Mouse (Mus musculus): ENCODE data around the gene Lhx6. TPM values are rescaled to one million over a fixed set of nuclear protein-coding genes. Genes with fewer than 3 reads are reported as not detected.
A peak's percentile ranks its signal among the peaks of the same experiment; 100 is the strongest.

The Lhx6 gene
- polyA plus RNA-seq, 1 experiment from 2014 or later = 2.0 TPM

DNA sequence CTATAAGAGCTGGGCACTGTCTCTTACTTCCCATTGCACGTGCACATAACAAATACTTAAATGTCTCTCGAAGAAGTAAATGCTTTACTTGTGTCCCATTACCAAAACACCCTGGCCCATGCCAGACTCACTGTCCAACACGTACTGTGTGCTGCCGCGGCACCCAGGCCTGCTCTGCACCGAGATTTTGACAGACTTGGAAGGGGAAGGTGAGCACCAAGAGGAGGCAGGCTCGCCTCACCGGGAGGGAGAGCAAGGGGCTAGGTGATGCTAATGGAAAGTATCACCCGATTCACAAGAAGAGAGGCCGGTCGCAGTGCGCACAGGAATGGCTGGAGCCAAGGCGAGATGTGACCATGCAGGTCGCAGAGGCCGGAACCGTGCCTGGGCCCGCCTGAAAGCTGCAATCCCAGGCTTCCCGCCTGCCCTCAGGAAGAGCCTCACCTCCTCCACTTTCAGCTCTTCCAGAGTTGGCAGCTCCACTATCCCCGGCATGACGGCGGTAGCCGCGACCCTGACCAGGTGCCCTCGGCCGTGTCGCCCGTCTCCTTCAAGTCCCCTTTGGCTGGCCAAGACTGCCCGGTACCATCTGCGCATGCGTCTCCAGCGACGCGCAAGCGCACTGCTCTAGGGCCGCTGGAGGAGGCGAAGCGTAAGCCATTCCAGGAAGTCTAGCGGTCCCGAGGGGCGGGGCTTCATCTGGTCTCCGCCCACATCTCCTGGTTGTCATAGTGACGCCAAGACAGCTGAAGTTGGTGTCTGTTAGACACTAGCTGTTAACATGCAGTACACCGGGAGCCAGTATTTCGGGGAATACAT, 56.3 kb downstream of the Lhx6 start, which contains the start of the genes Ndufa8 and Morn5:
TSS of gene Ndufa8 (minus strand) at position 659 of the 819 bp plus-strand sequence.
TSS of gene Morn5 (plus strand) at position 711 of the 819 bp plus-strand sequence.
- peak; percentile 97 for DNase-seq (ENCODE audit: low spot score)
- no peak for TF ChIP-seq CTCF (IDR thresholded peaks at IDR 0.05)
- no peak for TF ChIP-seq EP300 (IDR thresholded peaks at IDR 0.05)
- peak within 1 kb of the TSS; percentile 44; the same call in 1 of the 2 replicates for H3K27ac ChIP-seq (ENCODE audit: low read length)

DNA sequence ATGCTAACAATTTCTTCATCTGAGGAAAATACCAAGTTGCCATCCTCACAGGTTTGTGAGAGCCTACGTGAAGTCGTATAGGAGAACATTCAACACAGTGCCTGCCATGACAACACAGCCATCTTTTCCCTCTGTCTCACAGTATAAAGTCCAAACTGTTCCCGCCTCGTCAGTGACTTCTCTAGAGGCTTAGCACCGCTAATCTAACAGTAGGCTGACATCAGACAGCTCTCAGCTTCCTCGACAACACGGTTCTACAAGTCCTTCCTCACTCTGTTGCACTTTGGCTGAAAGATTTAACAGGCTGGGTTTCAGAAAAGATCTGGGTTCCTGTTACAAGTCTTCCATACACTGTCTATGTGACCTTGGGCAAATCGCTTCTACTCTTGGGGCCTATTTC, 57.0 kb downstream of the Lhx6 start:
- no peak for ATAC-seq
- Histone ChIP-seq H3K9me3 (ENCODE audit: low read length) (no peaks in the 10 kb centered on the region), H3K27me3 (replicated peaks; ENCODE audit: insufficient read depth, low read length) (no peaks in the 10 kb centered on the region), H3K9ac (replicated peaks; ENCODE audit: low read depth) (peak overlapping the region; percentile 73), H3K4me3 (ENCODE audit: low read depth, low read length) (peak overlapping the region; percentile 64), H3K36me3 (ENCODE audit: insufficient read depth, low read length) (peaks cover 5% of the 10 kb centered on the region; the same call in 1 of the 2 replicates), H3K4me2 (replicated peaks; ENCODE audit: low read depth, low read length) (peak overlapping the region; percentile 72), H3K4me1 (ENCODE audit: insufficient read depth, low read depth, low read length) (no peaks in the 10 kb centered on the region), H3K27ac (ENCODE audit: low read length) (peak overlapping the region; percentile 44; the same call in 1 of the 2 replicates)
- 53% methylated on average over 8 of the region's 8 CpGs for WGBS
- DNase-seq (ENCODE audit: low spot score) = no peak
- TF ChIP-seq CTCF (IDR thresholded peaks at IDR 0.05) = no peak
- TF ChIP-seq EP300 (IDR thresholded peaks at IDR 0.05) = no peak

More for the DNA sequence above, 56.3 kb downstream of the Lhx6 start, which contains the start of the genes Ndufa8 and Morn5:
- Histone ChIP-seq H3K9ac (replicated peaks; ENCODE audit: low read depth) (peak within 1 kb of the TSS; percentile 73), H3K4me2 (replicated peaks; ENCODE audit: low read depth, low read length) (peak within 1 kb of the TSS; percentile 72), H3K4me1 (ENCODE audit: insufficient read depth, low read depth, low read length) (no peaks in the 10 kb centered on the region), H3K36me3 (ENCODE audit: insufficient read depth, low read length) (0 out of 2 replicates have a peak, but pooled peaks cover under 1% of the 10 kb centered on the region), H3K4me3 (ENCODE audit: low read depth, low read length) (peak within 1 kb of the TSS; percentile 64), H3K27me3 (replicated peaks; ENCODE audit: insufficient read depth, low read length) (no peaks in the 10 kb centered on the region), H3K9me3 (ENCODE audit: low read length) (no peaks in the 10 kb centered on the region)
- ATAC-seq = peak; percentile 99
- WGBS = under 1% methylated on average over 44 of the region's 44 CpGs

DNA sequence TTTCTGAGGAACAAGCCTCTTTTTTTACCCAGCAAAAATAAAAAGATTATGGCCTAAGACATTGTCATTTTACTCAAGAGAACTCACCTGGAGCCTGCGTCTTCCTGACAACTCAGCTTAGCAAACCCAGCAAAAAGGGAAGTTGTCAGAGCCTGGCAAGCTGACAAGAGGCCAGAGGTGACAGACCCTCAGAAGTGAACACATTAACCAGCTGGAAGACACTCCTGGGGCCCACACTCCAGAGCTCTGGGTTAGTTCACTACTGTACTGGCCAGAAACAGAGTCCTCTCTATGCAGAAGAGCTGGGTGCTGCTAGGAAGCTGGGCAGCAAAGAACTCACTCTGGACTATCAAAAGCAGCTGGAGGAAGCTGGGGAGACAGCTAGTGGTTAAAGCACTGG, 64.3 kb downstream of the Lhx6 start:
- Histone ChIP-seq H3K9me3 (ENCODE audit: low read length) (no peaks in the 10 kb centered on the region), H3K9ac (replicated peaks; ENCODE audit: low read depth) (no peak overlapping the region), H3K27me3 (replicated peaks; ENCODE audit: insufficient read depth, low read length) (no peaks in the 10 kb centered on the region), H3K4me2 (replicated peaks; ENCODE audit: low read depth, low read length) (no peak overlapping the region), H3K4me3 (ENCODE audit: low read depth, low read length) (no peak overlapping the region), H3K27ac (ENCODE audit: low read length) (no peak overlapping the region), H3K4me1 (ENCODE audit: insufficient read depth, low read depth, low read length) (no peaks in the 10 kb centered on the region), H3K36me3 (ENCODE audit: insufficient read depth, low read length) (peaks cover 10% of the 10 kb centered on the region)
- ATAC-seq (no peak), DNase-seq (ENCODE audit: low spot score) (no peak)
- WGBS = 55% methylated on average over 1 of the region's 1 CpGs
- TF ChIP-seq CTCF (IDR thresholded peaks at IDR 0.05) (no peak), EP300 (IDR thresholded peaks at IDR 0.05) (no peak)

DNA sequence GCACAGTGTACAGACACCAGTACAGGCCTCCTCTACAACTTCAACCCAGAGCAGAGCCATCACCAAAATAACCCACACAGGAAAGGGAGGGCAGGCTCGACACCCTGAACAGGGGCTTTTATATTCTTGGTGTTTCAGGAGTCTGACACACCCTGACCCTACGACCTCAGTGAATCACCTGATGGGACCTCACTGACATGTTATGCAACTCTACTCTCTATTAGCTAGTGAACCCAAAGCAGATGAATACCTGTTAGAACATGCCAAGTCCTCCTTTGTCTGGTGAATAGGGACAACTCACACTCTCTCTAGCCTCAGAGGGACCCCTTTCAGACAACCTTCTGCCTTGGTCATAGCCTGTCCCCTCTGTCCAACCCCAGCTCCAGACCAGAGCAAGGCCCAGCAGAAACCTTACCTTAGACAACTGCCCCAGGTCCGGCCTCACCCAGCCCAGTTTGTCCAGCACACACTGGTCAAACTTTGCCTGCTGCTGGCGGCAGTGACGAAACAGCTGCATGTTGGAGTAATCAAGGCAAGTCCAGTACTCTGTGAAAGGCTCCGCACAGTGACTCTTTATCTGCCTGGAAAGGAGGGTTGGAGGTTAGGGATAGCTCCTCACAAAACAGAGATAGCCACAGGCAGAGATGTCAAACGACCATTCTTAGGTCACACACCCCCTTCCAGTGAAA, 65.8 kb downstream of the Lhx6 start:
- peaks cover 10% of the 10 kb centered on the region for H3K36me3 ChIP-seq (ENCODE audit: insufficient read depth, low read length)
- TF ChIP-seq CTCF (IDR thresholded peaks at IDR 0.05) = no peak
- TF ChIP-seq EP300 (IDR thresholded peaks at IDR 0.05) = no peak
- H3K9ac ChIP-seq (replicated peaks; ENCODE audit: low read depth) = no peak overlapping the region
- H3K9me3 ChIP-seq (ENCODE audit: low read length) = no peaks in the 10 kb centered on the region
- no peaks in the 10 kb centered on the region for H3K4me1 ChIP-seq (ENCODE audit: insufficient read depth, low read depth, low read length)
- ATAC-seq (no peak), DNase-seq (ENCODE audit: low spot score) (no peak)
- WGBS = 75% methylated on average over 7 of the region's 7 CpGs
- H3K27me3 ChIP-seq (replicated peaks; ENCODE audit: insufficient read depth, low read length) = no peaks in the 10 kb centered on the region
- no peak overlapping the region for H3K4me2 ChIP-seq (replicated peaks; ENCODE audit: low read depth, low read length)
- no peak overlapping the region for H3K4me3 ChIP-seq (ENCODE audit: low read depth, low read length)
- no peak overlapping the region for H3K27ac ChIP-seq (ENCODE audit: low read length)

DNA sequence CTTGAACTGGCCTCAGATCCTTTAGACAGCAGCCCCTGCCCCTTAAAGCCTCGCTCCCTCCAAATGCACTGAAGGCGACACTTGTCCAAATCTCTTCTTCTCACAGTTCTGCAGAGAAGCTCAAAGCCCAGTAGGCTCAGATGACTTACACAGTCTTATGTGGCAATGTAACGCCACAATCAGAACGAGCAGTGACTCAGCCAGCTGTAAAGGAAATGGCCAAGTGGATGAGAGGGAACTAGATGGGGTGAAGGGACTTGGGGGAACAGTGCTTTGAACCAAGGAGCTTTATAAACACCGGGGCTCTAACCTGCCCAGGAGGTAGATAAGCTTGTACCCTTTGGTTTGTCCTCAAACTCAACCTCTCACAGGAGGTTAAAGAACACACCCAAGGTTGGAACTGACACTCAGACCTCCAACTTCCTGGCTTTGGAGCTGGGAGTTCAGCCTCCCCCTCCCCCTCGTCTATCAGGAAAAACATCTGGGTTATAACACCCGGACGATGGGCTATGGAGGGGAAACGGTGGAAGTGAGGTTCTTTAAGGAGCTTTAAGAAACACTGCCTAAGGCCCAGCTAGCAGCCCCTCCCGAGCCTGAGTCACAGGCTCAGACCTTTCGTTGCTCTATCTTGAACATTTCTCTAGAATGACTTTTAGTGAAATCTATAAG, 69.7 kb downstream of the Lhx6 start:
- 49% methylated on average over 11 of the region's 11 CpGs for WGBS

More for the DNA sequence above, 69.7 kb downstream of the Lhx6 start:
- Histone ChIP-seq H3K9ac (replicated peaks; ENCODE audit: low read depth) (no peak overlapping the region), H3K4me2 (replicated peaks; ENCODE audit: low read depth, low read length) (no peak overlapping the region), H3K4me1 (ENCODE audit: insufficient read depth, low read depth, low read length) (no peaks in the 10 kb centered on the region), H3K27ac (ENCODE audit: low read length) (no peak overlapping the region; the same call in 1 of the 2 replicates), H3K27me3 (replicated peaks; ENCODE audit: insufficient read depth, low read length) (no peaks in the 10 kb centered on the region), H3K9me3 (ENCODE audit: low read length) (no peaks in the 10 kb centered on the region), H3K4me3 (ENCODE audit: low read depth, low read length) (no peak overlapping the region), H3K36me3 (ENCODE audit: insufficient read depth, low read length) (peaks cover 4% of the 10 kb centered on the region; the same call in 1 of the 2 replicates)
- ATAC-seq (peak; percentile 41), DNase-seq (ENCODE audit: low spot score) (peak; percentile 36)
- TF ChIP-seq CTCF (IDR thresholded peaks at IDR 0.05) (no peak), EP300 (IDR thresholded peaks at IDR 0.05) (peak; percentile 69)

Data from lung, postnatal 0 days (tissue).